Mouse (Mus musculus) G1E (cell line): ENCODE measurements around the gene Trmt61a.

ENCODE experiments used
- CTCF ChIP-seq: IDR thresholded peaks from 2 replicates; pipeline ENCODE4 v1.5.1; 2012; ENCODE audit warnings: low read depth, low read length, inconsistent platforms, mixed read lengths
- GATA1 ChIP-seq: IDR thresholded peaks from 2 replicates; pipeline ENCODE4 v1.6.1; 2012; ENCODE audit warnings: borderline replicate concordance, low read length, inconsistent platforms, mixed read lengths
- POLR2AphosphoS5 ChIP-seq: IDR thresholded peaks from 2 replicates; pipeline ENCODE4 v1.6.1; 2012; ENCODE audit warnings: low read depth, low read length, inconsistent platforms; ENCODE audit not compliant: insufficient replicate concordance

GRCm38 (mm10) chr12:111678997-111679396 is 1.1 kb downstream of the Trmt61a start:
- TF ChIP-seq CTCF (no peak), POLR2AphosphoS5 (no peak), GATA1 (no peak)
